Mouse (Mus musculus) common myeloid progenitor, adult 5-6 weeks (primary cell): ENCODE measurements around the gene Rtkn2. TPM values are rescaled to one million over a fixed set of nuclear protein-coding genes. Genes with fewer than 3 reads are reported as not detected.
A peak's percentile ranks its signal among the peaks of the same experiment; 100 is the strongest.

Experiments used
- ATAC-seq: replicated peaks from 2 replicates; pipeline ENCODE4 v1.8.0; 2016; ENCODE audit warnings: low read depth, mild to moderate bottlenecking, moderate TSS enrichment, inconsistent platforms; ENCODE audit not compliant: poor library complexity, severe bottlenecking
- total RNA-seq: library from RNA; stranded (forward); fragments of 200-1000, 187-1606 nt; gene quantifications from 2 replicates; pipeline ENCODE4 v1.2.3, GENCODE M21; 2017

The Rtkn2 gene
- total RNA-seq, 1 experiment from 2014 or later = 13.7 TPM

DNA sequence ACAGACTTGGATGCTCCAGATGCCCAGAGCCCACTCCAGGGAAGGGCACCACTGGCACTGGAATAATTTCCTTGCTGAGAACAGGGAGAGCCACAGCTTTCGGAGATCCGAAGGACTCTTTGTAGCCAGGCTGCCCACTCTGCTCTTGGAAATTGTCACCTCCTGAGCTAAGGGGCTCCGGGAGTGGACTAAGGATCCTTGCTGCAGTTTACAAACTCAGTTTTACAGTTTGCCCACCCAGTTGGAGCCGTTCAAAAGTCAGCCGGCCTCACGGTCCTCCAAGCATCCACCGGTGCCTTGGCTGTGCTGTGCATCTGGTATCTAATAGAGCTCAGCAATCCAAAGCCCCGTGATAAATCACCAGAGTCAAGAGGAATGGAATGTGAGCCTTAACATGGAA is 121.1 kb downstream of the Rtkn2 start:
- no peak for ATAC-seq

GRCm38 (mm10) chr10:68101251-68101650 is 121.9 kb downstream of the Rtkn2 start:
- no peak for ATAC-seq

DNA sequence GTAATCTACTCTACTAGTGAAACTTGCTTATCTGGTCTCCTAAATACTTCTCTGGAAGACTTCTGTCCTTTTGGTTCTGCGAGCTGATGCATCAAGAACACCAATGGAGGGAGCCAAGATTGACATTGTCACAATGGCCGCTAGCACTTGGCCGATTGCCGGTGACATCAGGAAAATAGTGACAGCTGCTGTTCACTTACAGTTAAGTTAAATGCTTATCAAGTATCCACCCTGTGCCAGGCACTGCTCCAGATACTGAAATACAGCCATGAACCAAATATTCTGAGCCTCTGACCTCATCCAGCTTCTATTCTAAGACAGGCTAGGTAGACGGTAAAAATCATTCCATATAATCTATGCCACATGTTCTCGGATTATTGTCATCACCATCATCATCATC is 123.2 kb downstream of the Rtkn2 start:
- peak; percentile 23; the same call in 1 of the 2 replicates for ATAC-seq

GRCm38 (mm10) chr10:68103078-68103855 is 123.9 kb downstream of the Rtkn2 start:
- no peak for ATAC-seq

DNA sequence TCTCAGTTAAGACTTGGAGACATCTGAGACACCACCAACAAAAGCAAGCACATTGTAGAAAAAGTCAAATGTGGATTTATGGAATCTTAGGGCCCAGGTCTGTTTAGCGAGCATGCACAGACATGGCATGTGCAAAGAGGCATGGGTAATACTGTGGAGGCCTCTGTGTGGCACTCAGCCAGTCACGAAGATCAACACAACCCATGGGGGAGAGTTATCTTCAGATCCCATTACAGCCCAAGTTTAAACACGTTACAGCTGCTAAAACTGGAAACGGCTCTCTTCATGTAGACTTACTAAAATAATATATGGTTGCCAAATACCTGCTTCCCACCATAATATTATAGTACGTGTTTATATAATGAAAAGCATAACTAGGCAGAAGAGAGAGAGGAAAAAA is 124.6 kb downstream of the Rtkn2 start:
- peak; percentile 42; the same call in 1 of the 2 replicates for ATAC-seq

GRCm38 (mm10) chr10:68104481-68104880 is 125.1 kb downstream of the Rtkn2 start:
- peak; percentile 46; the same call in 1 of the 2 replicates for ATAC-seq

DNA sequence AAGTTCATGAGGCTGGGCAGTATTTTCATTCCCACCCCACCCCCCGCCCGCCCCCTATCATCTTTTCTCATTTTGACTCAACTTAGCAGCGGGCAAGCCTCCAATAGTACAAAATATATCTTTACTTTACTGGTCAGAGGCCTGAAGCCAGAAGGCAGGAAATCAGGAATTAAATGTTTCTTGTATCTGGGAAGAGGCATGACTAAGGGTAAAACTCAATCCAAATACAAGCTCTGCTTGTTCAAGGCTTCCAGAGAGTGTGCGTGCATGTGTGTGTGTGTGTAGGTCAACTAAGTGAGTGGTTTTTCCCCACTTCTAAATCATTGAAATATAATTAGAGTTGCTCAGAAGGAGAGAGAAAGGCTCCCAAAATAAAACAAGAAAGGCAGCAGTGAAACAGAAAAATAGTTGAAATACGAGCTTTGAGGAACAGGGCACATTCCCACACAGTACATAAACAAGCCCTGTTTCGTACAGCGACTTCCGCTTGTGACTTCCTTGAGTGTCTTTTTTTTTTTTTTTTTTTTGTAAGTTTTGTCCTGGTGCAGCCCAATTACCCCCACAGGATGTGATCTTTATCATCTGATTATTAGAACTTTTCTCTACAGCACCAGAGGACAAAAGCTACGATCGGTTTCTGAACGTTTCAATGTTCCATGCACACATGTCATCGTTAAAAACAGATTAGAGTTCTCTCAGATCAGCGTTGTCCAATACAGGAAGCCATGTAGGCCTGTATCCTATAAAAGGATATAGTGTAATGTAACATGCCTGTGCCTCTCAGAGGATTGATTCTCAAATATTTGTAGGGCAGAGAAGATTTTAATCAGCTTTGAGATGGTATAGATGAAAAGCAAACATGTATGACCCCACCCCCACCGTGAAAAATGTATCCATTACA is 125.8 kb downstream of the Rtkn2 start:
- peak; percentile 54 for ATAC-seq

DNA sequence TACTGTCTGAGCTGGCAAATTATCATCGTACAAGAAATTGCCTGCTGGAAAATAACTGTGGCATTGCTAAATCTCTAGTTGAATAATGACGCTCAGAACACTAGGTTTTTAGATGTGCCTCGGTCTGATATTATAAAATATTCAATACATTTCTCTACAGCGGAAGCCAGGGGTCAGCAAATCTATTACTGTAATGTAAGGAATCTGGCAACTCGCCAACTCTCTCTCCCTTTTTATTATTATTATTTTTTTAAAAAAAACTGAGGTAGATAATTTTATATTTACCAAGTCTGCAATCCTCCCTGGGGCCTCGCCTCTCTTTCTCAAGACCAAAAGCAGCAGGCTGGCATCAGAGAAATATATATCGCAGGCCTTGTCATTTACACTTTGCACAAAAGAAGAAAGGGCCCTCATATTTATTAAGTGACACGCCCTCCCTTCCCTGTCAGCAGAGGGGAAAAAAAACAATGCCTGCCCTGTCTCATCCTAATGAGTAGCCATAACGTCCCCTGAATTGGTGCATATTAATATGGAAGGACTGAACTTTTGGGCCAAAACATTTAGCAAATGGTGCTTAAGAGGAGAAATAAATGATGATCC is 127.1 kb downstream of the Rtkn2 start:
- no peak for ATAC-seq

GRCm38 (mm10) chr10:68107716-68108115 is 128.3 kb downstream of the Rtkn2 start:
- no peak for ATAC-seq

Other genes with a start within 250 kb of the Rtkn2 start
- gene Zfp365, start 66.9 kb upstream of the Rtkn2 start, total RNA-seq = 0.18 TPM in 1 of 2 replicates, not detected in the other